Mouse (Mus musculus): ENCODE data around the gene Kcnk7.

The Kcnk7 gene

GRCm38 (mm10) chr19:5740320-5741317 is 36.5 kb downstream of the Kcnk7 start, which contains the start of gene Ltbp3:
Gene Ltbp3 (plus strand): TSS chr19:5740904.
- in situ Hi-C loops (cut with MboI; ENCODE audit: low pct_unique_long_range_greater_than_20kb in 1 of 2, low sequenced_read_pairs in 2 of 2, unreplicated experiment in 1 of 2): no loop called here

GRCm38 (mm10) chr19:5741641-5742240 is 37.6 kb downstream of the Kcnk7 start:
- in situ Hi-C loops (cut with MboI; ENCODE audit: low pct_unique_long_range_greater_than_20kb in 1 of 2, low sequenced_read_pairs in 2 of 2, unreplicated experiment in 1 of 2): no loop called here

GRCm38 (mm10) chr19:5742241-5742641 is 38.1 kb downstream of the Kcnk7 start:
- in situ Hi-C loops (cut with MboI; ENCODE audit: low pct_unique_long_range_greater_than_20kb in 1 of 2, low sequenced_read_pairs in 2 of 2, unreplicated experiment in 1 of 2): no loop called here

GRCm38 (mm10) chr19:5743576-5743975 is 39.4 kb downstream of the Kcnk7 start:
- in situ Hi-C loops (cut with MboI; ENCODE audit: low pct_unique_long_range_greater_than_20kb in 1 of 2, low sequenced_read_pairs in 2 of 2, unreplicated experiment in 1 of 2): no loop called here

GRCm38 (mm10) chr19:5745756-5746710 is 41.9 kb downstream of the Kcnk7 start:
- in situ Hi-C loops (cut with MboI; ENCODE audit: low pct_unique_long_range_greater_than_20kb in 1 of 2, low sequenced_read_pairs in 2 of 2, unreplicated experiment in 1 of 2): no loop called here

- in situ Hi-C loops (cut with MboI; ENCODE audit: low pct_unique_long_range_greater_than_20kb in 1 of 2, low sequenced_read_pairs in 2 of 2, unreplicated experiment in 1 of 2): no loop called here
These were observed 42.8 kb downstream of the Kcnk7 start for GRCm38 (mm10) chr19:5746907-5747363.

GRCm38 (mm10) chr19:5749476-5749875 is 45.3 kb downstream of the Kcnk7 start:
- in situ Hi-C loops (cut with MboI; ENCODE audit: low pct_unique_long_range_greater_than_20kb in 1 of 2, low sequenced_read_pairs in 2 of 2, unreplicated experiment in 1 of 2): no loop called here

GRCm38 (mm10) chr19:5750951-5751350 is 46.8 kb downstream of the Kcnk7 start:
- in situ Hi-C loops (cut with MboI; ENCODE audit: low pct_unique_long_range_greater_than_20kb in 1 of 2, low sequenced_read_pairs in 2 of 2, unreplicated experiment in 1 of 2): no loop called here

GRCm38 (mm10) chr19:5751742-5752141 is 47.6 kb downstream of the Kcnk7 start:
- in situ Hi-C loops (cut with MboI; ENCODE audit: low pct_unique_long_range_greater_than_20kb in 1 of 2, low sequenced_read_pairs in 2 of 2, unreplicated experiment in 1 of 2): no loop called here

GRCm38 (mm10) chr19:5756321-5756985 is 52.3 kb downstream of the Kcnk7 start:
- in situ Hi-C loops (cut with MboI; ENCODE audit: low pct_unique_long_range_greater_than_20kb in 1 of 2, low sequenced_read_pairs in 2 of 2, unreplicated experiment in 1 of 2): no loop called here
